Mouse (Mus musculus) stomach, postnatal 0 days (tissue): ENCODE data around the gene Plxdc2.

ENCODE experiments used
- CTCF ChIP-seq: IDR thresholded peaks from 2 replicates; pipeline ENCODE4 v1.5.1; 2016; ENCODE audit warnings: antibody characterized with exemption, low read depth, mild to moderate bottlenecking, moderate library complexity
- EP300 ChIP-seq: optimal IDR thresholded peaks from 2 replicates; pipeline ENCODE3; 2016; ENCODE audit warnings: antibody characterized with exemption

DNA sequence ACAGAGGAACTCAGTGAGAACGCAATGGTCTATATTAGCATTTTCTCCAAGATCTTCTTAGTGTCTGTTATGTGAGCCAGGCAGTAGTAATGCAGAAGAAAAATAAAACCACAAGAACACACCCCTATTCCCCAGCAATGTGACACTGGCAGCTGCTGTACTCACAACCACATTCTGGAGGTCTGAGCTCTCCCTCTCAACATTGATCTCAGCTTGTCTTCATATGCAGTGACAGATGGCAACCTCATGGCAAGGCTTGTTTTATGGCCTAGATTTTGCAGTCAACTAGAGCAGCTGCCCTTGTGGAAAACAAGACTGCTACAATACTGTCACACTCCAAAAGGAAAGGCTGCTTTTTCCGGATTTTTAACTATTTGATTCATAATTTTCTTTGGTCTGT is 127.8 kb downstream of the Plxdc2 start:
- TF ChIP-seq EP300 (no peak), CTCF (no peak)
